Mouse (Mus musculus) embryo, embryonic 9.5 days (tissue): ENCODE measurements around the gene Gm11569.
"Not testable (repeated sequence)": the region's sequence is repeated elsewhere in the genome, so short reads cannot be mapped to it uniquely, and the experiment has no call there.

Experiments
- DNase-seq: peaks from one replicate; pipeline ENCODE4 v3.0.0-alpha.2; 2017; ENCODE audit errors: extremely low spot score

The Gm11569 gene

DNA sequence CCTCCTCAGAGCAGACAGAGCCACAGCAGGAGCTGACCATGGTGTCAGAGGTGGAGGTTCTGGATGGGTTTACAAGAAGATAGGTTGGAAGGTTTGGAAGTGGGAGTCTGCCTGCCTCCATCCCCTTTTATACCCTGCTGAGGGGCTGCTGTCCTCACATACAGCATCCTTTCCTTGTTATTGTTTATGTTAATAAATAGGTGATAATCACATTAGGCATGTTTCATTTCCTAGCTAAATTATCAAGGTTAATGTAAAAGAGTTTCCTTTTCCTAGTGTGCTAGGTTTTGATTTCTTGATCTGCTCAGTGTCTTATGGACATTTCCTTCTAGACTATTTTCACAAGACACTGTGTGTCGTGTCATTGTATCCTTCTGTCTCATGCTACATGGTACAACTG, at the start of gene Gm11569:
TSS of gene Gm11569 (minus strand) at position 101 of the 400 bp plus-strand sequence.
- not testable (repeated sequence) for DNase-seq

GRCm38 (mm10) chr11:99846746-99847145, 48.0 kb upstream of the Gm11569 start:
- no peak for DNase-seq

- no peak for DNase-seq
These were observed 43.5 kb upstream of the Gm11569 start for GRCm38 (mm10) chr11:99842185-99842584.

DNA sequence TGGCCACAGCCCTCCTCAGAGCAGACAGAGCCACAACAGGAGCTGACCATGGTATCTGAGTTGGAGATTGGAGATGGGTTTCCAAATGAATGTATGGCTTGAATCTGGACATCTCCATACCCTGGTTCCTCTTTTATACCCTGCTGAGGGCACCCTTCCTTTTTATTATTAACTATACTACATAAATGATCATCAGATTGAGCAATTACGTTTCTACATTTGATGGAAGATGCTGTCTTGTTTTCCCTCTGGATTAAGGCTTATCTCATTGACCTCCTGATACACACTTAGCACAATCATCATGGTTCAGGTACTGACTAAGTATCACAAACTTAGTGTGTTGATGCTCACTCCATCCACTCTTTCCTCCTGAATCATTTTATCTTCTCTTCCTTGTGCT, 39.2 kb upstream of the Gm11569 start, which contains the start of gene 2300003K06Rik:
TSS of gene 2300003K06Rik (minus strand) at position 101 of the 400 bp plus-strand sequence.
- no peak for DNase-seq

DNA sequence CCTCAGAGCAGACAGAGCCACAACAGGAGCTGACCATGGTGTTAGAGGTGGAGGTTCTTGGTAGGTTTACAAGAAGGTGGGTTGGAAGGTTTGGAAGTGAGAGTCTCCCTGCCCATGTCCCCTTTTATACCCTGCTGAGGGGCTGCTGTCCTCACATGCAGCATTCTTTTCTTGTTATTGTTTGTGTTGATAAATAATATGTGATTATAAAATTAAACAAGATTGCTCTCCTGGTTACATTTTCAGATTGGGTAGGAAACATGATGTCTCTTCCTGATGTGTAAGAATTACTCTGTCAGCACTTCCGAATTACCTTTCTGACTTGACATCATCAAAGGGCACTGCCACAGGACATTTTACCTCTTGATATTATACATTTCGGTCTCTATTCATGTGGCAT, 16.8 kb upstream of the Gm11569 start, which contains the start of gene Gm11564:
TSS of gene Gm11564 (minus strand) at position 101 of the 400 bp plus-strand sequence.
- not testable (repeated sequence) for DNase-seq

- DNase-seq, result not testable (repeated sequence)
These were observed 11.1 kb upstream of the Gm11569 start, which contains the start of gene Krtap4-13 for GRCm38 (mm10) chr11:99809792-99810191. Gene Krtap4-13, minus strand, starts transcription at chr11:99809892.

DNA sequence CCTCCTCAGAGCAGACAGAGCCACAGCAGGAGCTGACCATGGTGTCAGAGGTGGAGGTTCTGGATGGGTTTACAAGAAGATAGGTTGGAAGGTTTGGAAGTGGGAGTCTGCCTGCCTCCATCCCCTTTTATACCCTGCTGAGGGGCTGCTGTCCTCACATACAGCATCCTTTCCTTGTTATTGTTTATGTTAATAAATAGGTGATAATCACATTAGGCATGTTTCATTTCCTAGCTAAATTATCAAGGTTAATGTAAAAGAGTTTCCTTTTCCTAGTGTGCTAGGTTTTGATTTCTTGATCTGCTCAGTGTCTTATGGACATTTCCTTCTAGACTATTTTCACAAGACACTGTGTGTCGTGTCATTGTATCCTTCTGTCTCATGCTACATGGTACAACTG, 5.6 kb upstream of the Gm11569 start, which contains the start of gene Gm11554:
TSS of gene Gm11554 (minus strand) at position 101 of the 400 bp plus-strand sequence.
- not testable (repeated sequence) for DNase-seq

GRCm38 (mm10) chr11:99793367-99793766, 5.4 kb downstream of the Gm11569 start, which contains the start of gene Gm11596:
Gene Gm11596, minus strand, starts transcription at chr11:99793467.
- no peak for DNase-seq

GRCm38 (mm10) chr11:99784900-99785299, 13.8 kb downstream of the Gm11569 start, which contains the start of gene Krtap4-9:
Gene Krtap4-9, plus strand, starts transcription at chr11:99785200.
- DNase-seq, result not testable (repeated sequence)

GRCm38 (mm10) chr11:99780604-99781003, 18.1 kb downstream of the Gm11569 start, which contains the start of gene Krtap4-8:
Gene Krtap4-8, minus strand, starts transcription at chr11:99780704.
- DNase-seq, result no peak

- peak; percentile 71 for DNase-seq
These were observed 20.3 kb downstream of the Gm11569 start for GRCm38 (mm10) chr11:99778401-99778800.

- not testable (repeated sequence) for DNase-seq
These were observed 25.9 kb downstream of the Gm11569 start, which contains the start of gene Gm11595 for GRCm38 (mm10) chr11:99772813-99773212. Gene Gm11595, minus strand, starts transcription at chr11:99772913.

GRCm38 (mm10) chr11:99768410-99768809, 30.3 kb downstream of the Gm11569 start:
- DNase-seq, result no peak

DNA sequence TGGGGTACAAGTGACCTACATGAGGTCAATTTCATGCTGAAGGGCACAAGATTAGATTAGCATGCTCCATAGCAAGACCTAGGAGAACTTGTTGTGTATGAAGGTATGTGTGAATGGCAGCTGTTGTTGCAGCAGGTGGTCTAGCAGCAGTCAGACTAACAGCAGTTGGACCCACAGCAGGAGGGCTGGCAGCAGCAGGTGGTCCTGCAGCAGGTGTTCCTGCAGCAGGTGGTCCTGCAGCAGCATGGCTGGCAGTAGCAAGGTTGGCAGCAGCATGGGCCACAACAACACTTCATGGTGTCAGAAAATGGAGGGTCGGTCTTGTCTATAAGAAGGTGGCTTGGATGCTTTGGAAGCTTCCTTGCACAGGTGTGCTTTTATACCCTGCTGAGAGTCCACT, 39.9 kb downstream of the Gm11569 start:
- no peak for DNase-seq
